Mouse (Mus musculus): ENCODE measurements around the gene Dap.

Gene Dap

GRCm38 (mm10) chr15:31224135-31224761, at the start of gene Dap:
TSS of gene Dap (plus strand) at chr15:31224314.
- peak; percentile 98 for DNase-seq (ENCODE audit: low read depth, low spot score)

DNA sequence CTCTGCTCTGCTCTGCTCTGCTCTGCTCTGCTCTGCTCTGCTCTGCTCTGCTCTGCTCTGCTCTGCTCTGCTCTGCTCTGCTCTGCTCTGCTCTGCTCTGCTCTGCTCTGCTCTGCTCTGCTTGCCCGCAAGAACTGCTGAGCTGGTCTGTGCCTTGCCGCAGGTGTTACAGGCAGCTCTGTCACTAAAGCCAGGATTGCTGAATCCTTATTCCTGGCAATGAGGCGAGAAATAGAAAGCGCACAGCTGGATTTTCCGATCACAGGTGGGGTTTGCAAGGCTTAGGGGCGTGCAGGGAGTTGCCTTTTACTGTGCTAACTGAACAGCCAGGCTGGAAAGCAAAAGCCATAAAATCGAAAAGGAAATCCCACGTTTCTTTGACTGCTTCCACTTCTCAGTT, 47.5 kb upstream of the Dap start:
- peak; percentile 45 for DNase-seq (ENCODE audit: low read depth, low spot score)

DNA sequence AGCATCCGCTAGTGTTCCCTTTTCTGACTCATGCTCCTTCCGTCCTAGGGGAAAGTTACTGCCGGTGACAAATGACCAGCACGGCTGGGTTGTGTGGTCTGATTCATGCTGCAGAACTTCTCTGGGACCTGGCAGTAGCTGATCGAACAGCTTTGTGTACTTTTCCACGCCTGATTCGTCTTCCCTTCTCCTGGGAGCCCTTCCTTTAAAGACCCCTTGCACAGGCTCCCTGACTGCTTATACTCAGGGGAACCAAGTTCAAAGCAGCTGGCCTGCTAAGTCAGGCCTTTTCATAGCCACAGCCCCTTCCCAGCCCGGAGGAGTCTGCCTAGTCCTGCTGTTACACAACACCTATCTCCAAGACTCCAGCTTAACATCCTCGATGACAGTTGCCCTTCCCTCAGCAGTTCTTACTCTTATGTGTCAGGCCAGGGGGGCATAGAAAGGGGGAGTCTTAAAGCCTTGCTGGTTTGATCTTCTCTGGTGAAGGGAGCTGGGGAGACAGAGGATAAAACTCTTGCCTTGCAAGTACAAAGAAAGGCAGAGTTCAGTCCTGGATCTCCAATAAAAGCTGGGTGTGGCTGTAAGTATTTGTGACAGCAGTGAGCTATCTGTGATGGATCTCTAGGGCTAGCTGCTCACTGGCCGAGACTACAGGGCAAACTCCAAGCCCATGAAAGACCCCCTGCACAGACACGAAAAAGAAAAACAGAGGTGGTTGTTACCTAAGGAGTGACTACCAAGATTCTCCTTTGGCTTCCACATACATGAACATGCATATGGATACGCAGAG, 39.3 kb upstream of the Dap start:
- no peak for DNase-seq (ENCODE audit: low read depth, low spot score)

- DNase-seq (ENCODE audit: low read depth, low spot score), result no peak
Observed at GRCm38 (mm10) chr15:31185506-31185905, 38.6 kb upstream of the Dap start.

GRCm38 (mm10) chr15:31186371-31186901, 37.7 kb upstream of the Dap start:
- no peak for DNase-seq (ENCODE audit: low read depth, low spot score)

GRCm38 (mm10) chr15:31192563-31192962, 31.6 kb upstream of the Dap start:
- no peak for DNase-seq (ENCODE audit: low read depth, low spot score)

DNA sequence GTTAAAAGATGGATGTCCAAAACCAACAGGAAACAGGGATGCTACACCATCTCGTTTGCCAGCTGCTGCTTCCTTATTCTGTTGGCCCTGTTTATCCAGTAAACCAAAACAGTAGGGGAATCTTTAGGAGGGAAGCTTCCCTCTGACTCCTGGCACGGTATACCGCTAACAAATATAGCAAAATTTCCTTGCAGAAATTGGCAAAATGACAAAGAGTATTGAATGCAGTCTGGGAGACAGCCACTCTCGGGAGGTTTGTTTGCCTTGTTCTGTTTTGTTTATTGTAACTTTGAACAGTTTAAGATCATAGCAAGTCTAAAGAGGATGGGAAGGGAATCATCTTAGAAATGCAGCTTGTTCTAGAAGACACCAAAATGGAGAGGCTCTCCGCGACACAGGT, 28.3 kb upstream of the Dap start:
- DNase-seq (ENCODE audit: low read depth, low spot score), result peak; percentile 6

DNA sequence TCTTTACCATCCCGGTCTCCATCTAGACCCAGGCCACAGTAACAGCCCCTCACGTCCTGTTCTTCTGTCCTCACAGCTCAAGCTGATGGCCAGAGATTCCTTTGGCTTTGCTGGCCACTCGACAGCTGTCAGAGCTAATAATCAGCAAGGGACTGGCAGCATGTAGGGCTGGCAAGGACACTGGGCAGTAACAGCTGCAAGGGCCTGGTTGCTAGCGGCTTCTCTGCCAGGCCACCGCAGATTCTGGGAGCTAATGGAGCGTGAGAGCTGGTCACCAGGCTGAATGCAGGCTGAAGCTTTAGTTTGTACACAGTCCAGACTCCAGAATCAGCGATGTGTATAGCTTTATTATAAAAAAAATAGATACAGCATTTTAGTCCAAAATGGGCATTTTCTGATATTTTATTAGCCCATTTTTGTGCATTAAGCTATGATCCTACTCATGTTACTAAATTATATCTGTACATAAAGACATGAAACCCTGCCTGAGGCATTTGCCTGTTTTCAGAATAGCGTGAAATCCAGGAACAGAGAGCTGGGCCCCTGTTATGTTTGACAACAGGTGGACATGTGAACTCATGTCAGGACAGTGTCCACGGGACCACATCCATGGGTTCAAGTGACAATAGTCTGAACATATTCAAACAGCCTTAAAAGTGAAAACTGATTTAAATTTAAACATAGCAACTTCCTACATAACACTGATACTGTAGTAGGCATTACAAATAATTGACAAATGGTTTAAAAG, 16.6 kb upstream of the Dap start:
- DNase-seq (ENCODE audit: low read depth, low spot score), result peak; percentile 27

DNA sequence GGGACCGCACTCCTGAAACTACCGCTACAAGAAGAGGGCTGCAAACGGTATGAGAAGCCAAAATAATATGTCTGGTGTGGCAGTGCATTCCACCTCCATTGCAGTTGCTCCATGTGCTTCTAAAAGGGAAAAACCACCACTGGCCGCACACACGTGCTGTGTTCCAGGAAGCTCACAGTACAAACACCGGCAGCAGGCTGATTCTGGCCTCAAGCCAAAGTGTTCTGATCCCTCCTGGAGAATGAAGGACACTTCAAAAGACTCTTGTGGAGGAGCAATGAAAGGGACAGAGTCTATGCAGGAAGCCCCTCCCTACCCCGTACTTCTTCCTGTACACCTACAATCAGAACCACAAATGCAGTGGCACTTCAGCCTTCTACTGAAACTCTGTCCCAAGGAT, 12.2 kb upstream of the Dap start:
- no peak for DNase-seq (ENCODE audit: low read depth, low spot score)

- no peak for DNase-seq (ENCODE audit: low read depth, low spot score)
Observed at GRCm38 (mm10) chr15:31213619-31214270, 10.4 kb upstream of the Dap start.

DNA sequence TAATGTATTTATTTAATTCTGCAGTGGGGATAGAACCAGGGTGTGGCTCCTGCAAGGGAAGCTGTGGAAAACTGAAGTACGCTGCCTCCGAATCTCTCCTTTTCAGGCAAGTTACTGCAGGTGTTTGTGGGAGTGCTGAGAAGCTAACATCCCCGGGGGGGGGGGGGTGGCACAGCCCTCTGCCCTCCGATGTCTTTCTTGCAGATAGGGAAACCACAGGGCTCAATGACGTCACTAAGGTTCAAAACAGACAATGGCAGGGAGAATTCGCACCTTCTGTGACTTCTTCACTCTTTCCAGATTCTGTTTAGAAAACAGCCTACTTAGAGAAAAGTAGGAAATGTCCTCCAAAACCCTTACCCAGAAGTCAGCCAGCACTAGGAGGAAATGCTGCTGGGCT, 1.9 kb upstream of the Dap start:
- no peak for DNase-seq (ENCODE audit: low read depth, low spot score)

- no peak for DNase-seq (ENCODE audit: low read depth, low spot score)
Observed at GRCm38 (mm10) chr15:31223596-31224134, 449 bp upstream of the Dap start.

DNA sequence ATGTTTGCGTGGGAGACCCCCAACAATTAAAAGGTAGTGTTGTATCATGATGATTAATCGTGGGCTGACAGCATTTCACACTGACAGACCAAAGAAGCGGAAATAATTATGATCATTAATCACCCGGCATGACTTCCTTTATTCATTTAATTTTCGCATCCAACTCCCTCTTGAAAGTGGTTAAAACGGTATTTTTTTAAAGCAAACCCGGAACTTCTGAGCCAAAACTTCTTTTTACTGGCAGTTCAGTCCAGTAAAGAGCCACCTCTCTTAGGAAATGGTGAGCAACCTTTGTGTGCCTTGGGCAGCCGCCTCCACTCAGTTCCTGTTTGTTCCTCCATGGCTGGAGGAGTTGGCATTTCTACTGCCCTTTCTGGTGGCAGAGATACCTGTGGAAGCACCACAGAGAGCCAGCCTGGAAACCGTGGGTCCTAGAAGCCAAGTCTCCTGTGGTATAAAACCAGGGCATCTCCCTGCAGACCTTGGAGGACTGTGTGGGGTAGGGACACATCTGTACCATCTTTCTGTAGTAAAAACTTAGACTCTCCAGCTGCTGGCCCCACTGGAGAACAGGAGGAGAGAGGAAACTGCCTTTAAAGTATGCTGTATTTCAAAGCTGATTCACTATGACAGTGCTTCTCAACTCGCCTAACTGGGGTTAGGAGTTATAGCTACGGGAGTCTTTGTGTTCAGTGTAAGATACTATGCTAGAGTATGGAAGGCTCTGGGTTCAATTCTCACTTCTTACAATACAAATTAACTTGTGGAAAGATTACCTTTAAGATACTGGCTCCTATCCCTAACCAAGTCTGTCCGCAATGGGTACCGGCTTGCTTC, 910 bp downstream of the Dap start:
- peak; percentile 44 for DNase-seq (ENCODE audit: low read depth, low spot score)

GRCm38 (mm10) chr15:31225643-31226325, 1.7 kb downstream of the Dap start:
- DNase-seq (ENCODE audit: low read depth, low spot score), result no peak

GRCm38 (mm10) chr15:31226464-31226863, 2.4 kb downstream of the Dap start:
- DNase-seq (ENCODE audit: low read depth, low spot score), result no peak

DNA sequence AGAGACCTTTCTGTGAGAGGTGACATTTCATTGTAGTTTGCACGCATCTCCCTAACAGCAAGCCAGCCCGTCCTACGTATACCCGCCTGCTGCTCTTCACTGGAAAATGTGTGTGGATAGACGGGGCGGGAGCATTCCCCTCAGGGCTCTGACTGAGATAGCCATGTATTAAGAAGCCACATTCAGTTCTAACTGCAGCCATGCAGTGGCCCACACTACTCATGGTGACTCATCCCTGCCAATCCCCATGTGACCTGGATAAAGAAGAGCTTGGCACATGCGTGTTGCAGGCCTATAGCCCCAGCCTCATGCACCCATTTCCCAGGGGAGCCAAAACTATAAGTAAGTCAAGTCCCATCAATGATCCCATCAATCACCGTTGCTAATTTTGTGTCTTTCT, 3.7 kb downstream of the Dap start:
- DNase-seq (ENCODE audit: low read depth, low spot score), result peak; percentile 27

DNA sequence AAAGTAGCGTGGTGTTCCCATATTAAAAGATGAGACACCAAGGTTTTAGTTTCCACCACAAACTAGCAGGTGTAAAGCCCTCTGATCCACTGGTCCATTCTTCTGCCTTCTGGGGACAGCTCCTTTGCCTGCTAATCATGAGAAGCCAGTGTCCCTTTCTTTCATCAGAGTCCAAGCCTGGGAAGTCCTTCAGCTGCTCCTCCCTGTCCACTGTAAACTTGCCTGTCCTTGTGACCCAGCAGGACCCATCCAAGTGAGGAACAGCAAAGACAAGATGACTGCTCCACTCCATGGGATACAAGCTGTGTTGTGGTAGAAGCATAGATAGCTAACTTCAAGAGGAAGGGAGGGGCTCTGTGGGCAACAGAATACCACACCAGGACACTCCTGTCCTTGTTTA, 8.9 kb downstream of the Dap start:
- no peak for DNase-seq (ENCODE audit: low read depth, low spot score)

DNA sequence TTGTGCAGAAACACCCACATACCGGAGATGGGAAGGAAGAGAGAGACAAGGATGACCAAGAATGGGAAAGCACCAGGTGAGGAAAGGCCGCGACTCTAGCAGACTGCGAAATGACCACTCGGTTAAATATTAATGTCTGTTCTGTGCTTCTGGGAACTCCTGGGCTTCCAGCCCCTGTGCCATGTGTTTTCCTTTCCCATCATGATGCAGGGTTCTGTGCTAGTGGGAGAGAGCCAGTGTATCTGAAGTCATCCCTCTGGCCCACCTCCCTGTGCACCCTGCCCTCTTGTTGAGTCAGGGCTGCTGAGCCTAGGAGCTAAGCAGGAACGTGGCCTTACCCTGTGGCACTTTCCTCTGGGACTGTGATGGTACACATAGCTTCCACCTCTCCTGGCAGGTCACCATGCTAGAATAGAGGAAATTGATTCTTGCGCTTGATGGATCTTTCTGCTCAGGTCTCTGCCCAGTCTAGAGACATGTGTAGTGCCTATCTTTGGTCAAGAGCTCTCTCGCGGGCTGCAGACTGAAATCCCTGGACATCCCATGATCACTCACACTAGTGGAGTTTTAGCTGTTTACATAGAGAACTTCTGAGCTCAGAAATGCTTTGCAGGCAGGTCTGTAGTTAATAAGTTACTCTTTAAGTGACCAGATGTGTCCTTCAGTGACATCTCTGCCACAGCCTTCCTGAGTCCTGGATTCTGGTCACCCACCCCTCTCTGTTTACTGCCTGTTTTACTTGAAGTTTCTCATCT, 11.9 kb downstream of the Dap start:
- DNase-seq (ENCODE audit: low read depth, low spot score), result no peak

DNA sequence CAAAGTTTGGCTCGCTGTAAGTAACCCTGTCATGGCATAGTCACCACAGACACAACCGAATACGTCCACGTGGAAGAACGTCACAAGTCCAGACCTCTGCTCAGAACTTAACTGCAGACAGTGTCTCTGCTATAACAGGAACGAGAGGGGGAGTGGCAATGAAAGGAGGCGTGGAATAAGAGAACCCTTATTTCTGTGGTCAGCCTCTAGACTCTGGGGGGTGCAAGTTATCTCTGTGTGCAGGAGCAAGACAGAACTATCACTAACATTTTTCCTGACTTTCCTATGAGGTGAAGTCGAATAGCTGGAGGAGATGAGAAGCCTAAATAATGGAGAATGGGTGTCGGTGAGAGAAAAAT, 12.4 kb downstream of the Dap start:
- DNase-seq (ENCODE audit: low read depth, low spot score), result no peak

Measured in brain, adult 2 months (tissue).